Mouse (Mus musculus) midbrain, embryonic 10.5 days (tissue): Measurements from ENCODE around the gene Slc25a51. TPM values are rescaled to one million over a fixed set of nuclear protein-coding genes. Genes with fewer than 3 reads are reported as not detected.

Source experiments
- DNase-seq: peaks from one replicate; pipeline ENCODE4 v3.0.0-alpha.2; 2017; ENCODE audit warnings: low spot score
- H3K27ac ChIP-seq: fragments of 300-500 bp; sonication (generic); replicated peaks from 2 replicates; pipeline ENCODE4 v1.5.1; 2016; ENCODE audit warnings: mild to moderate bottlenecking
- H3K27me3 ChIP-seq: fragments of 300-500 bp; sonication (generic); 2 replicates; pipeline ENCODE4 v1.6.1; 2016; ENCODE audit warnings: low read depth, mild to moderate bottlenecking; ENCODE audit not compliant: poor library complexity, severe bottlenecking
- H3K36me3 ChIP-seq: fragments of 300-500 bp; sonication (generic); 2 replicates; pipeline ENCODE4 v1.6.1; 2016; ENCODE audit warnings: mild to moderate bottlenecking, moderate library complexity
- H3K4me1 ChIP-seq: fragments of 300-500 bp; sonication (generic); 2 replicates; pipeline ENCODE4 v1.6.1; 2016
- H3K4me3 ChIP-seq: fragments of 300-500 bp; sonication (generic); 2 replicates; pipeline ENCODE4 v1.5.1; 2016; ENCODE audit warnings: mild to moderate bottlenecking, moderate library complexity
- H3K9me3 ChIP-seq: fragments of 300-500 bp; sonication (generic); replicated peaks from 2 replicates; pipeline ENCODE4 v1.6.1; 2016; ENCODE audit warnings: mild to moderate bottlenecking
- WGBS: fragments of 180-500 bp; shearing (Covaris S2); methylation state at CpG from one replicate; pipeline ENCODE4 v1.1.7; 2016; 5-methylcytosine and 5-hydroxymethylcytosine counted together
- polyA plus RNA-seq: library from polyadenylated mRNA; unstranded; fragments of >200 nt; fragmentation: Nextera tagmentation; extraction: Ambion mirVana; gene quantifications from 2 replicates; pipeline ENCODE4 v1.2.1, GENCODE M21; 2016

The Slc25a51 gene
- polyA plus RNA-seq, 1 experiment from 2014 or later, result 80.1 TPM

DNA sequence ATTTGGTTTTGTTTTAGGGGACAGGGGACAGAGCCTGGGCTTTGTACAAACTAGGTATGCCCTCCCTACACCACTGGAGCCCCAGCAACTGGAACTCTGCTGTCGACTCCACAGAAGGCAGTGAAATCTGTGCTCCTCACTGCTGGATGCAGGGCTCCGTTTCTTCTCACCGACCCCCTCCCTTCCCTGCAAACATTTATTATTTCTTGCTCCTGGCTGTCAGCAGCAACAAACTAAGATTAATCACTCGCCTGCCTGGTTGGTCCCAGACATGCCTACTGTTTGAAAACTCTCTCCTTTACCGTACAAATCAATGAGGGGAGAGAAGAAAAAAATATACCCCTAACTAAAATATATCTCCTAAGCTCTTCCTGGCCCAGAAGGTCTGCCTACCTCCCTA is 30.7 kb upstream of the Slc25a51 start:
- Histone ChIP-seq H3K4me3 (no peak overlapping the region), H3K27ac (peak overlapping the region; percentile 55; the same call in 1 of the 2 replicates), H3K9me3 (no peaks in the 10 kb centered on the region), H3K27me3 (no peaks in the 10 kb centered on the region; the same call in 1 of the 2 replicates), H3K36me3 (no peaks in the 10 kb centered on the region), H3K4me1 (peaks cover 50% of the 10 kb centered on the region)
- WGBS, result 73% methylated on average over 5 of the region's 5 CpGs
- DNase-seq, result no peak

DNA sequence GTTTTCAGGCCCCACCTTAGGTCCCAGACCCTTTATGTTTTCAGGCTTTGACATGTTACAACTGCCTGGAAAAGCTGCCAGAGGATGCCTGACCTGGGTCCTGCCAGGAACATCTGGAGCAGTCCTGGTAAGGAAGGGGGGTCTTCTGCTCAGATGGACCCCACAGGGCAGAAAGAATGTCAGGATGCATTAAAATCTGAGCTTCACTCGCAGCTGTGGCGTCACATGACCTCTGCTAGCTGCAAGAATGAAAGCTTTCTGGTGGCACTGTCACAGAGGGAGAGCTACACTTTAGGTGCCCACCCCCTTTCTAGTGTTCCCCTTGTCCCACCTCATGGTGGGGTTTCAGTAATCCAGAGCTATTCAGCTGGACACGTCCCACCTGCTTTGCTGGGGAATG is 28.4 kb upstream of the Slc25a51 start:
- 69% methylated on average over 3 of the region's 3 CpGs for whole genome bisulfite sequencing
- H3K4me1 ChIP-seq, result peaks cover 53% of the 10 kb centered on the region
- H3K36me3 ChIP-seq, result no peaks in the 10 kb centered on the region
- no peaks in the 10 kb centered on the region for H3K9me3 ChIP-seq
- no peak overlapping the region for H3K4me3 ChIP-seq
- no peaks in the 10 kb centered on the region; the same call in 1 of the 2 replicates for H3K27me3 ChIP-seq
- DNase-seq, result no peak
- peak overlapping the region; percentile 63 for H3K27ac ChIP-seq

DNA sequence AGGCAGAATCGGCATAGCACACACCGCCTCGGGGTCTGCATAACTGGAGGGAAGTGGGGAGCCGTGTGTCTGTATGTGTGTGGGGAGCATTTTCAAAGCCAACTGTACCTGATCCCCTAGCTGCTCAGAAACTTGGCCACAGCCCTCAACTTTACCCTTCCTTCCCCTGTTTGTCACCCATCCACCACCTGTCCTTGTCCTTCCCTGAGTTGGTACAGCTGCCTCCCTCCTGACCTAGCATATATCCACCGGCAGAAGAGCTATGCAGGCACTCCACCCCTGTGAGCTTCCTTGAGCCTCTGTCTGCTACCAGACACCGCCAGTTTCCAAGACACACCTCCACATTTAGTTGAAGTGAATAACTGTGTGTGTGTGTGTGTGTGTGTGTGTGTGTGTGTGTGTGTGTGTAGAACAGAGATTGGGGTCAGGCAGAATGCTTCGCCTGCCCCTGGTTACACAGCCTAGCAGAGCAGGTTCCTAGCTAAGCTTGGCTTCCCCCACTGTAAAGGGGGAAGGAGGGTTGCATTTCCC is 27.9 kb upstream of the Slc25a51 start:
- Histone ChIP-seq H3K9me3 (no peaks in the 10 kb centered on the region), H3K36me3 (no peaks in the 10 kb centered on the region), H3K4me1 (peaks cover 51% of the 10 kb centered on the region), H3K4me3 (no peak overlapping the region), H3K27me3 (no peaks in the 10 kb centered on the region; the same call in 1 of the 2 replicates), H3K27ac (peak overlapping the region; percentile 63)
- WGBS, result 78% methylated on average over 7 of the region's 7 CpGs
- no peak for DNase-seq

DNA sequence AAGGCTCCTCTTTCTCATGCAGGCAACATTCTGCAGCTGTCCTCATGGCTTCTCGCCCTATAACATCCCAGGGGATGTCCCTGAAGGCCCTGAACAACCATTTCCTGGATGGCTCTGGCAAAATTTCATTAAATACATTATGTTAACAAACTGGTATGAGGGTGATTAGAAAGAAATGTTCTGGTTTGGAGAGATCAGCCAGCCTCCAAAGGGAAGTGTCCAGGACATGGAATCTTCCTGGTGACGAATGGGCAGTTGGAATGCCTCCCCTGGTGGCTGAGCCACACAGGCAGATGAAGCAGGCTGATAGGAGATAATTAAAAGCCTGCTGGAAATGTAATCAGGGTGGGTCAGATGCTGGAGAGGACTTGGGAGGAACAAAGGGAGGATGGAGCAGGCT is 27.3 kb upstream of the Slc25a51 start:
- no peaks in the 10 kb centered on the region for H3K36me3 ChIP-seq
- H3K4me1 ChIP-seq, result peaks cover 51% of the 10 kb centered on the region
- no peak overlapping the region for H3K4me3 ChIP-seq
- no peak for DNase-seq
- 54% methylated on average over 2 of the region's 2 CpGs for WGBS
- H3K27me3 ChIP-seq, result no peaks in the 10 kb centered on the region; the same call in 1 of the 2 replicates
- no peaks in the 10 kb centered on the region for H3K9me3 ChIP-seq
- peak overlapping the region; percentile 63 for H3K27ac ChIP-seq

- H3K4me1 ChIP-seq, result peaks cover 47% of the 10 kb centered on the region
- no peak overlapping the region for H3K4me3 ChIP-seq
- no peaks in the 10 kb centered on the region for H3K36me3 ChIP-seq
- H3K9me3 ChIP-seq, result no peaks in the 10 kb centered on the region
- WGBS, result 84% methylated on average over 4 of the region's 4 CpGs
- no peak for DNase-seq
- no peak overlapping the region for H3K27ac ChIP-seq
- H3K27me3 ChIP-seq, result no peaks in the 10 kb centered on the region; the same call in 1 of the 2 replicates
Observed at GRCm38 (mm10) chr4:45434681-45435080, 26.1 kb upstream of the Slc25a51 start.

- Histone ChIP-seq H3K4me3 (no peak overlapping the region), H3K9me3 (no peaks in the 10 kb centered on the region), H3K36me3 (no peaks in the 10 kb centered on the region), H3K27me3 (no peaks in the 10 kb centered on the region; the same call in 1 of the 2 replicates), H3K27ac (no peak overlapping the region), H3K4me1 (peaks cover 49% of the 10 kb centered on the region)
- DNase-seq, result no peak
- 87% methylated on average over 12 of the region's 12 CpGs for WGBS
Observed at GRCm38 (mm10) chr4:45434071-45434470, 25.5 kb upstream of the Slc25a51 start.

DNA sequence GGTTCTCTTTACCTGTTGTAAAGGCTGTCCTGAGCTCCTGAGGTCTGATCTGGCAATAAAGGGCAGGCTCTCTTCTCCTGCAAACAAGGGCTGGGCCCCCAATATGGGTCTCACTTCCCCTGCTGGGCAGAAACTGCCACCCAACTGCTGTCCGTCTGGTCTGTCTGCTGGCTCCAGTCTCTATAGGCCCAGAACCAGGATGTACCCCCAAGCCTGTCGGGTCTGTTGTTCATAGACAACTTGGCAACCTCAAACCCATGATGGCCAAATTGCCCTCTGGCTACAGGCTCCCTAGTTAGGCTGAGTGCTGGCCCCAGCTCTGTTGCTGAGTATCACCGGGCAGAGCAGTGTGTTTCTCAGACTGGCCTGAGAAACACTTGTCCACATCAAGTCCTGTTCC is 23.2 kb upstream of the Slc25a51 start:
- DNase-seq, result no peak
- Histone ChIP-seq H3K27me3 (no peaks in the 10 kb centered on the region), H3K4me1 (peaks cover 56% of the 10 kb centered on the region), H3K4me3 (no peak overlapping the region), H3K27ac (no peak overlapping the region), H3K36me3 (no peaks in the 10 kb centered on the region), H3K9me3 (no peaks in the 10 kb centered on the region)
- 92% methylated on average over 3 of the region's 3 CpGs for WGBS

GRCm38 (mm10) chr4:45431316-45431715 is 22.8 kb upstream of the Slc25a51 start:
- H3K4me1 ChIP-seq, result peaks cover 54% of the 10 kb centered on the region
- WGBS, result 83% methylated on average over 3 of the region's 3 CpGs
- H3K27ac ChIP-seq, result no peak overlapping the region

GRCm38 (mm10) chr4:45429451-45429850 is 20.9 kb upstream of the Slc25a51 start:
- Histone ChIP-seq H3K27ac (no peak overlapping the region), H3K9me3 (no peaks in the 10 kb centered on the region), H3K36me3 (no peaks in the 10 kb centered on the region), H3K4me3 (no peak overlapping the region), H3K27me3 (0 out of 2 replicates have a peak, but pooled peaks cover 4% of the 10 kb centered on the region), H3K4me1 (peaks cover 41% of the 10 kb centered on the region)
- no peak for DNase-seq
- WGBS, result 87% methylated on average over 7 of the region's 7 CpGs

More at GRCm38 (mm10) chr4:45431316-45431715, 22.8 kb upstream of the Slc25a51 start:
- no peak overlapping the region for H3K4me3 ChIP-seq
- H3K9me3 ChIP-seq, result no peaks in the 10 kb centered on the region
- no peak for DNase-seq
- no peaks in the 10 kb centered on the region for H3K27me3 ChIP-seq
- H3K36me3 ChIP-seq, result no peaks in the 10 kb centered on the region

DNA sequence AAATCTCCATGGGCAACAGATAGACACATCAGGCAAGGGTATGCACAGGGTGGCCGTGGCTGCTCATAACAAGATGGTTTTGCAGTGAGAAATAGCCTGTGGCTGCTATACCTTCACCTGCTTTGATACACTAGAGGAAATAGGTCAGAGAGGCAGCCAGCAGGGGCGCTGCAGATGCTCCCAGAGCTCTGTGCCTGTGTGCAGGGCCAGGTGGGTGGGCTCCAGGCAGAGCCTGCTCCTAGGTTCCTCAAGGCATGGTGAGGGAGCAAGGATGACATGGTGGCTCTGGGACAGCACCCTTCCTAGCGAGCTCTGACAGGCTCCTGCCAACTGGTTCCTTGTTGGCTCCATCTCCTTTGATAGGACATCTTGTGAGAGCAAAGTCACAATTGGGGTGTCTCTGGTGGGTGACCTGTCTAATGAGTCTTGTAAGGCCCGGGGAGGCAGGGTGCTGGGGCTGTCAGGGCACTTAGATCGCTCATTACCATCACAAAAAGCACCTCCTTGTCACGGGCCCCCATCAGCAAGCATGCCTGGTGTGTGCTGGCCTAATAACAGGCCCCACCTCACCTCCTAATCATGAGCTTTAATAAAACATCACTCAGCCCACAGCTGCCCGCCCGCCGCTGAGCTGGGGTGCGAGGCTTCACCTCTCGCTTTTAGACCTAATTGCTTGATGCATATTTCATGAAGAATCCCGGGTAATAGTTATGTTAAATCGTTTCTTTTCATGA is 18.3 kb upstream of the Slc25a51 start:
- peak overlapping the region; percentile 29; the same call in 1 of the 2 replicates for H3K27ac ChIP-seq
- 0 out of 2 replicates have a peak, but pooled peaks cover 13% of the 10 kb centered on the region for H3K27me3 ChIP-seq
- 65% methylated on average over 13 of the region's 13 CpGs for WGBS
- H3K4me3 ChIP-seq, result no peak overlapping the region
- no peaks in the 10 kb centered on the region for H3K9me3 ChIP-seq
- no peaks in the 10 kb centered on the region for H3K36me3 ChIP-seq
- DNase-seq, result peak; percentile 43
- peaks cover 41% of the 10 kb centered on the region for H3K4me1 ChIP-seq

- no peaks in the 10 kb centered on the region for H3K9me3 ChIP-seq
- 19% methylated on average over 8 of the region's 8 CpGs for WGBS
- no peak for DNase-seq
- H3K4me1 ChIP-seq, result peaks cover 54% of the 10 kb centered on the region
- H3K36me3 ChIP-seq, result no peaks in the 10 kb centered on the region
- H3K27me3 ChIP-seq, result peaks cover 13% of the 10 kb centered on the region; the same call in 1 of the 2 replicates
- peak overlapping the region; percentile 70 for H3K27ac ChIP-seq
- no peak overlapping the region for H3K4me3 ChIP-seq
Observed at GRCm38 (mm10) chr4:45423406-45423805, 14.8 kb upstream of the Slc25a51 start.

DNA sequence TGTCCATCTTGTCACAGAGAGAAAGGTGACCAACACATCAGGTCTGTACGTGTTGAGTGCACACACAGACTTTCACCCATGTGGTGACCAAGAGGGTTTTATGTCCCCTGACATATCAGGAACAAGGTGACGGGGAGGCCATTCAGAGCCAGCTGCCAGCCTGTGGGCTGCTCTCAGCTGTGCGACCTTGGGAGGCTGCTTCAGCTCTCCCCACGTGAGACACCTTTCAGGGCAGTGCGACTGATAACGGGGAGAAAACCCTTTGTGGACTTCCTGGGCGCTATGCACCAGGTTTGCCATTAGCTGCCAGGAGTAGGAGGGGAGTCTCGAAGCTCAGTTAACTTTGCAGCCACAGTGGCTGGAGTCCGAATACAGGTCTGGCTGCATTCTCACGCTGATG is 14.1 kb upstream of the Slc25a51 start:
- 91% methylated on average over 10 of the region's 10 CpGs for WGBS
- DNase-seq, result no peak
- no peak overlapping the region for H3K27ac ChIP-seq
- H3K36me3 ChIP-seq, result no peaks in the 10 kb centered on the region
- no peaks in the 10 kb centered on the region for H3K9me3 ChIP-seq
- peaks cover 13% of the 10 kb centered on the region; the same call in 1 of the 2 replicates for H3K27me3 ChIP-seq
- peaks cover 54% of the 10 kb centered on the region for H3K4me1 ChIP-seq
- H3K4me3 ChIP-seq, result no peak overlapping the region
